Mouse (Mus musculus) hindbrain, embryonic 14.5 days (tissue): ENCODE data around the gene Paqr5. TPM values are rescaled to one million over a fixed set of nuclear protein-coding genes. Genes with fewer than 3 reads are reported as not detected.

Experiments used
- ATAC-seq: fragments of 200-750 bp; cut with Nextera tagmentation; 2 replicates; pipeline ENCODE4 v1.8.0; 2017; ENCODE audit warnings: moderate number of reproducible peaks, mild to moderate bottlenecking, moderate TSS enrichment, moderate library complexity; ENCODE audit not compliant: low FRiP score
- DNase-seq: peaks from one replicate; pipeline ENCODE4 v3.0.0-alpha.2; 2015; ENCODE audit warnings: low spot score
- H3K27ac ChIP-seq: fragments of 300-500 bp; sonication (generic); 2 replicates; pipeline ENCODE4 v1.5.1; 2014; ENCODE audit warnings: mild to moderate bottlenecking, moderate library complexity
- H3K27me3 ChIP-seq: fragments of 300-500 bp; sonication (generic); 2 replicates; pipeline ENCODE4 v1.6.1; 2014; ENCODE audit warnings: mild to moderate bottlenecking, low read length, mixed read lengths; ENCODE audit not compliant: control insufficient read depth, insufficient read depth
- H3K36me3 ChIP-seq: fragments of 300-500 bp; sonication (generic); replicated peaks from 2 replicates; pipeline ENCODE4 v1.6.1; 2014; ENCODE audit not compliant: control insufficient read depth, insufficient read depth
- H3K4me1 ChIP-seq: fragments of 300-500 bp; sonication (generic); replicated peaks from 2 replicates; pipeline ENCODE4 v1.6.1; 2014; ENCODE audit warnings: antibody characterized with exemption, low read length, mixed read lengths; ENCODE audit not compliant: control insufficient read depth, insufficient read depth
- H3K4me2 ChIP-seq: fragments of 300-500 bp; sonication (generic); replicated peaks from 2 replicates; pipeline ENCODE4 v1.6.1; 2014; ENCODE audit warnings: mild to moderate bottlenecking, moderate library complexity
- H3K4me3 ChIP-seq: fragments of 300-500 bp; sonication (generic); replicated peaks from 2 replicates; pipeline ENCODE4 v1.5.1; 2014; ENCODE audit warnings: mild to moderate bottlenecking, low read length
- H3K9ac ChIP-seq: fragments of 300-500 bp; sonication (generic); 2 replicates; pipeline ENCODE4 v1.6.1; 2014
- H3K9me3 ChIP-seq: fragments of 300-500 bp; sonication (generic); 2 replicates; pipeline ENCODE4 v1.6.1; 2016; ENCODE audit warnings: low read length; ENCODE audit not compliant: control insufficient read depth
- WGBS: fragments of 180-500 bp; shearing (Covaris S2); extraction: QIAGEN DNeasy Blood & Tissue Kit; methylation state at CpG from one replicate; pipeline ENCODE4 v1.1.7; 2014; 5-methylcytosine and 5-hydroxymethylcytosine counted together
- polyA plus RNA-seq: library from polyadenylated mRNA; unstranded; fragments of >200 nt; fragmentation: Nextera tagmentation; extraction: Ambion mirVana; gene quantifications from 2 replicates; pipeline ENCODE4 v1.2.1, GENCODE M21; 2014

Gene Paqr5
- polyA plus RNA-seq, 1 experiment from 2014 or later = 0.36 TPM

DNA sequence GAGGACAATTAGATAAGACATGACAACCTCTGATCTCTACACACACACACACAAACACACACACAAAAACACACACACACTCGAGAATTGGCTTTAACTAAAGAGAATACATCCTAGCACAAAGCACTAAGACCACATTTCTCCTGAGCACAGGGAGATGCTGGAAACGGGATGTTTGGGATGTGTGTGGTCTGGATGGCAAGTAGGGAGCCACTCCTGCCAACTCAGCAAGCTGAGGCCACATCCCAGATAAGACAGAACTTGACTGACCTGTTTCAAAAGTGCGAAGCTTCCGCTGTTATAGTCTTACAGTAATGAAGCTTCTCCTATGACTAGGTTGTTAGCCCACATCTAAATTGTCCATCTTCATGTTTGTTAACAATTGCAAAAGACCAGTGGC, 35.5 kb downstream of the Paqr5 start:
- H3K27ac ChIP-seq = no peak overlapping the region
- H3K9me3 ChIP-seq = no peaks in the 10 kb centered on the region
- H3K4me3 ChIP-seq = no peak overlapping the region
- ATAC-seq (no peak), DNase-seq (no peak)
- no peaks in the 10 kb centered on the region for H3K27me3 ChIP-seq
- H3K4me1 ChIP-seq = no peaks in the 10 kb centered on the region
- no peak overlapping the region for H3K9ac ChIP-seq
- H3K4me2 ChIP-seq = no peak overlapping the region
- no peaks in the 10 kb centered on the region for H3K36me3 ChIP-seq
- 76% methylated on average over 4 of the region's 4 CpGs for WGBS

DNA sequence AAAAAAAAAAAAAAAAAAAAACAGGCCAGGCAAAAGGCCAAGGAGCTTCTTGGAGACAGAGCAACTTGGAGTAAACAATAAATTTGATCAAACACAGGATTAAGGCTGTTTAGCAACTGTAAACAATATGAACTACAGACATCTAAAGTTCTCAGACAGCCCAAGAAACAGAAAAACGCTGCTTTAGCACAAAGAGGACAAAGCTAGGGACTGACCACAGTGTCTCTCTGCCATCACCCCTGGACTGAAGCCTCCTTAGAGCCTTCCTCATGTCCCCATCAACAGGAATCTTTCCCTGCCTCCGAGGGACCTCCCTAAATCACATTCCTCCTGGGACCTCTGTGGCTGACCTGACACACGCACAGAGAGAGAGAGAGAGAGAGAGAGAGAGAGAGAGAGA, 35.9 kb downstream of the Paqr5 start:
- Histone ChIP-seq H3K4me3 (no peak overlapping the region), H3K9me3 (no peaks in the 10 kb centered on the region), H3K27ac (no peak overlapping the region), H3K36me3 (no peaks in the 10 kb centered on the region), H3K4me1 (no peaks in the 10 kb centered on the region), H3K4me2 (no peak overlapping the region), H3K27me3 (no peaks in the 10 kb centered on the region), H3K9ac (no peak overlapping the region)
- WGBS = 44% methylated on average over 3 of the region's 3 CpGs
- DNase-seq (no peak), ATAC-seq (no peak)

DNA sequence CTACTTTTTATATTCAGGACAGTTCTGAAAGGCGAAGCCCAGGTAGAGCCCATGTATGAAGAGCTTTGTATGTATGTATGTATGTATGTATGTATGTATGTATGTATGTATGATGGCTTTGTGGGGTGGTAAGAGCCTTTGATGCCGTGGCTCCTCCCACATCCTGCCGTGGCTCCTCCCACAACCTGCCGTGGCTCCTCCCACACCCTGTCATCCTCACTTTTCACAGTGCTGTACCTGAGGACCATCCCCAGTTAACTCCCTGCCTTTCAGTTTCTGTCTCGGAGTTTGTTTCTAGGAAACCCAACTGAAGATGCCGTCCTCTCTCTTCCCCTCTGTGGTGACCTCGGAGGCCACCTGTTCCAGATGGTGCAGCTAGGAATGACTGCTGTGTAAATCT, 40.6 kb downstream of the Paqr5 start:
- 92% methylated on average over 7 of the region's 7 CpGs for WGBS
- DNase-seq (no peak), ATAC-seq (no peak)
- no peak overlapping the region for H3K4me3 ChIP-seq
- no peaks in the 10 kb centered on the region for H3K36me3 ChIP-seq
- H3K9me3 ChIP-seq = no peaks in the 10 kb centered on the region
- H3K27me3 ChIP-seq = no peaks in the 10 kb centered on the region
- no peaks in the 10 kb centered on the region for H3K4me1 ChIP-seq
- no peak overlapping the region for H3K27ac ChIP-seq
- H3K4me2 ChIP-seq = no peak overlapping the region
- H3K9ac ChIP-seq = no peak overlapping the region

DNA sequence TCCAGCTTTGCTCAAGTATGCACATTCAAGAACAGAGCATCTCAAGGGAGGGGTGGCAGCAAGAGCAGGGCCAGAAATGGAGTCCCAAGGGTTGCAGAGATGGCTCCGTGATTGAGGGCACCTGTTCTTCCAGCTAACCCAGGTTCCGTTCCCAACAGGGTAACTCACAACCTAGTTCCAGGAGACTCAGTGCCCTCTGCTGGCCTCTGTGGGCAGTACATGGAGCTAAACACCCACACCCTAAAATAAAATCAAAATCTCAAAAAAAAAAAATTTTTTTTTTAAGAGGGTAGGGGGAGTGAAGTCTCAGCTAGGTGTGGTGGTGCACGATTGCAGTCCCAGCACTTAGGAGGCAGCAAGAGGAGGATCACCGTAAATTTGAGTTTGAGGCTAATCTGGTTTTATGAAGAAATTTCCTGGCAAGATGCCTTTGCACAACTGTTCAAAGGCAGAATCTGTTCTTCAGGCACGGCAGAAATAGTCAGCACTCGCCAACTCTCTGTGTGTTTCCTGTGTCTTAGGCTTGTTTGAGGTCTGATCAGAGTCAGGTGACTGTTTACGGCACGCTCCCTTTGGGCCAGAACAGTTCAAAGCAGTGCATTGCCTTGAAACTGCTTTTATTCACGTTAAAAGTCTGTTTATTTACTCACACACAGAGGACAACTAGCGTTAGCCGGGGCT, 41.3 kb downstream of the Paqr5 start:
- Histone ChIP-seq H3K36me3 (no peaks in the 10 kb centered on the region), H3K9ac (no peak overlapping the region), H3K9me3 (no peaks in the 10 kb centered on the region), H3K27ac (no peak overlapping the region), H3K27me3 (no peaks in the 10 kb centered on the region), H3K4me1 (no peaks in the 10 kb centered on the region), H3K4me2 (no peak overlapping the region), H3K4me3 (no peak overlapping the region)
- ATAC-seq = no peak
- 63% methylated on average over 11 of the region's 11 CpGs for WGBS
- peak; percentile 55 for DNase-seq

DNA sequence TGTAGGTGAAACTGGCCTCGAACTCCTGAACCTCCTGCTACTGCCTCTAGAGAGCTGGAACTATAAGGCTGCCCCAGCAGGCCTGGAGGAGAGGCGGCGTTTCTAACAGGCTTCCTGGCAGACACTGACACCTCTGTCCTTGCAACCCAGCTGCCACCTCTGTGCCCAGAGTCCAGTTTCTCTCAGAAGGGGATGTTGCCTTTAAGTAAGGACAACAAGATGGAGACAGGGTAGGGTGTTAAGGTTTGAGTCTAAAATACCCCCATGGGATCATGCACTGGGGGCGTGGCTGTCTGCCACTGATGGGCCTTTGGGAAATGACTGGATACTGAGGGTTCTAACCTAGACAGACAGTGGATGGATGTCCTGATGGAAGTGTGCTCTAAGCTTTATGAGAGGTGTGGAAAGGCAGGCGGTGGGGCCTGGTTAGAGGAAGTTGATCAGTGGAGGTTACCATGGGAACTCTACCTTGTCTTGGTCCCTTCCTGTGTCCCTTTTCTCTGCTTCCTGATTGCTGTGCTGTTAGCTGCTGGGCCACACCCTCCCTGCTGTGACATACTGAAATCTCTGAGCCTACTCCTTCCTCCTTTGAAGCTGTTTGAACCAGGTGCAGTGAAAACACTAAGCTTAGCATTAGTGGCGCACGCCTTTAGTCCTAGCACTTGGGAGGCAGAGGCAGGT, 43.6 kb downstream of the Paqr5 start:
- DNase-seq (no peak), ATAC-seq (no peak)
- H3K27ac ChIP-seq = no peak overlapping the region
- H3K4me2 ChIP-seq = no peak overlapping the region
- no peak overlapping the region for H3K4me3 ChIP-seq
- H3K4me1 ChIP-seq = no peaks in the 10 kb centered on the region
- H3K9ac ChIP-seq = no peak overlapping the region
- no peaks in the 10 kb centered on the region for H3K36me3 ChIP-seq
- no peaks in the 10 kb centered on the region for H3K27me3 ChIP-seq
- H3K9me3 ChIP-seq = no peaks in the 10 kb centered on the region
- WGBS = 89% methylated on average over 7 of the region's 7 CpGs

DNA sequence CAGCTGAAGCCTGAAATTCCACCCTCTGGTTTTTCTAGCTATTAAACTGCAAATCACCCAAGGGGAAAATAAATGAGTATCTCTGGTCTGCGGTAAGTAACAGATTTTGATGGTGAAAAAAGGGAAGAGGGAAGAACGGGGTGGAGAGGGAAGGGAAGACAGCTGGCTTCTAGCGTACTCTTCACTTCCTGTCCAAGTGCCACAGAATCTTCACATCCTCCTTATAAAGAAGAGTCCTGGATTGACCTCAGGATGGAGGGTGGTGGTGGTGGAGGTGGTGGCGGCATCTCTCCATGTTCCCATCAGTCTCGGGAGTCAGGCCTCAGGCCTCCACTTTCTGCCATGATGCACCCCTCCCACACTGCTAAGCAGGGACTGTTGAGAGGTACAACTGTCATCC, 44.8 kb downstream of the Paqr5 start:
- Histone ChIP-seq H3K9me3 (no peaks in the 10 kb centered on the region), H3K27ac (no peak overlapping the region), H3K4me2 (no peak overlapping the region), H3K4me3 (no peak overlapping the region), H3K4me1 (no peaks in the 10 kb centered on the region), H3K27me3 (no peaks in the 10 kb centered on the region), H3K9ac (no peak overlapping the region), H3K36me3 (no peaks in the 10 kb centered on the region)
- WGBS = 80% methylated on average over 5 of the region's 5 CpGs
- ATAC-seq = no peak
- DNase-seq = no peak

DNA sequence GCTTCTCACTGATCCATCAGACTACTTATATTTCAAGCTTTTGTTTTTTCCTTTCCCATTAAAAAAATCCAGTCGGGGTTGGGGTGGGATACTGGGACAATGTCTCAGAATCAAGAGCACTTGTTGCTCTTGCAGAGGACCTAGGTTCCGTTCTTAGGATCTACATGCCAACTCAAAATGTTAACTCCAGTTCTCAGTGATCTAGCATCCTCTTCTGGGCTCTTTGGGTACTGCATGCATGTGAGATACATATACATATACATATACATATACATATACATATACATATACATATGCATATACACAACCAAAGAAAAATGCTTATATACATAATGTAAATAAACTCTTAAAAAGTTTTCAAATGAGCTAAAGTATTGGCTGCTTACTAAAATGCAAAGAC, 46.7 kb downstream of the Paqr5 start:
- no peak for ATAC-seq
- H3K27ac ChIP-seq = no peak overlapping the region
- no peak overlapping the region for H3K9ac ChIP-seq
- 79% methylated on average over 2 of the region's 2 CpGs for WGBS
- no peak for DNase-seq
- H3K9me3 ChIP-seq = no peaks in the 10 kb centered on the region
- no peaks in the 10 kb centered on the region for H3K36me3 ChIP-seq
- H3K4me1 ChIP-seq = no peaks in the 10 kb centered on the region
- no peak overlapping the region for H3K4me2 ChIP-seq
- no peaks in the 10 kb centered on the region for H3K27me3 ChIP-seq
- H3K4me3 ChIP-seq = no peak overlapping the region

DNA sequence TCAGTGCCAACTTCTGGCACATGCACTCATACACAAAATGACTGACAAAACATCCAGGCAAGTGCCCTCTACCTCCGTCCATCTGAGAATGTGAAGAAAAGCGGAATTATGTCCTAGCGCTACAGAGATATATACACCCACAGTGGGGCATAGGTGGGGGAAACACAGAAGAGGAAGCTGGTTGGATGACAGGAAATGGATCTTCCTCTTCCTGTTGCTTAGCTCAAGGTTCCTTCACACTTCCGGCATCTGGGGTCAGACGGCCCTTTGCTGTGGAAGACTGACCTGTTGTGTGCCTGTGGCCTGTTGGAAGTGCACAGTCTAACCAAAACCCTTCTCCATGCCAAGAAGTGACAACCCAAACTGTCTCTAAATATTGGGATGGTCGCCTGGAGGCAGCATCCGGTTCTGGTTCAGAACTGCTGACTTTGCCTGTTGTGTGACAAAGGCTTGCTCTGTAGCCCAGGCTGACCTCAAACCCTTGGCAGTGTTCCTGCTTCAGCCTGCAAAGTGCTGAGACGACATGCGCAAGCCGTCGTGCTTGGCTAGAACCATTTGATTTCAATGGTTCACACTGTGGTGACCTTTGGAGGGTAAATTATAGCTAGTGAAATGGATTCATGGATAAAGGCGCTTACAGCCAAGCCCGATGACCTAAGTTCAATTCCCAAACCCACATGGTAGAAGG, 49.3 kb downstream of the Paqr5 start:
- DNase-seq (no peak), ATAC-seq (no peak)
- Histone ChIP-seq H3K27ac (no peak overlapping the region), H3K9me3 (no peaks in the 10 kb centered on the region), H3K4me3 (no peak overlapping the region), H3K36me3 (no peaks in the 10 kb centered on the region), H3K9ac (no peak overlapping the region), H3K27me3 (no peaks in the 10 kb centered on the region), H3K4me2 (no peak overlapping the region), H3K4me1 (no peaks in the 10 kb centered on the region)
- WGBS = 89% methylated on average over 13 of the region's 13 CpGs

DNA sequence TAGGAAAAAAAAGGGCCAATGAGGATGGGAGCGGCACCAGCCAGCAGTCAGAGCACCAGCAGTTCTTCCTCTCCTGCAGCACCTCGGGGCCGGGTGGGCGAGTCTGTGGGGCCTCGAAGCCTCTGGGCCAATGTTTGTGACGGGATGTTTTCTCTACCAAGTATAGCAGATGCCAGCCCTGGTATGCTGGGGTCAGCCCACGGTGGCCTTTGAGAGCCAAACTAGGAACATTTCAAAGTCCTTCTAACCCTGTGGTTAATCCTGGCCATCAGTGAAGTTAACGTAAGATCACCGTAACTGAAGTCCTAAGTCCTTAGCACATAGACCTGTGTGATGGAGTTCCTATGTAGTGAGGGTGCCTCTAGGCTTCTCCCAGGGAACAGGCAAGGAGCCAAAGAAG, 54.6 kb downstream of the Paqr5 start:
- no peak overlapping the region for H3K4me2 ChIP-seq
- H3K4me1 ChIP-seq = no peaks in the 10 kb centered on the region
- ATAC-seq (no peak), DNase-seq (no peak)
- H3K4me3 ChIP-seq = no peak overlapping the region
- H3K9ac ChIP-seq = no peak overlapping the region
- 47% methylated on average over 9 of the region's 9 CpGs for WGBS
- H3K27ac ChIP-seq = no peak overlapping the region
- no peaks in the 10 kb centered on the region for H3K9me3 ChIP-seq
- H3K27me3 ChIP-seq = no peaks in the 10 kb centered on the region
- no peaks in the 10 kb centered on the region for H3K36me3 ChIP-seq
